Mouse (Mus musculus) testis, adult 2 months (tissue): ENCODE data around the gene Mdc1.

Experiments used
- CTCF ChIP-seq: fragments of 200-500 bp; IDR thresholded peaks from 2 replicates; pipeline ENCODE4 v1.5.1; 2012; ENCODE audit warnings: low read depth, mild to moderate bottlenecking, inconsistent platforms, low read length, moderate library complexity; ENCODE audit not compliant: control insufficient read depth, insufficient read depth, insufficient replicate concordance
- POLR2A ChIP-seq: fragments of 200-500 bp; IDR thresholded peaks from 2 replicates; pipeline ENCODE4 v1.6.1; 2012; ENCODE audit warnings: low read depth, mild to moderate bottlenecking, inconsistent platforms, low read length, moderate library complexity; ENCODE audit not compliant: control insufficient read depth

- no peak for TF ChIP-seq POLR2A
- TF ChIP-seq CTCF: no peak
Measured at GRCm38 (mm10) chr17:35864832-35865353, 23.6 kb downstream of the Mdc1 start.
